Mouse (Mus musculus): ENCODE results near the gene Efhc1.

- no peak for TF ChIP-seq CTCF (IDR thresholded peaks at IDR 0.05; ENCODE audit: low read depth, low read length)
- TF ChIP-seq POLR2A (IDR thresholded peaks at IDR 0.05; ENCODE audit: borderline replicate concordance, low read depth, low read length) = no peak
Measured at GRCm38 (mm10) chr1:20917496-20918050, 33.9 kb upstream of the Efhc1 start.
